Mouse (Mus musculus) heart, embryonic 16.5 days (tissue): ENCODE results near the gene Arhgef17. TPM values are rescaled to one million over a fixed set of nuclear protein-coding genes. Genes with fewer than 3 reads are reported as not detected.

Experiments
- ATAC-seq: fragments of 200-750 bp; cut with Nextera tagmentation; replicated peaks from 2 replicates; pipeline ENCODE4 v1.8.0; 2017; ENCODE audit warnings: moderate number of reproducible peaks; ENCODE audit not compliant: insufficient read depth, low FRiP score; ENCODE audit errors: extremely low read depth
- H3K27ac ChIP-seq: fragments of 300-500 bp; sonication (generic); 2 replicates; pipeline ENCODE4 v1.5.1; 2014; ENCODE audit warnings: mild to moderate bottlenecking, low read length, control low read depth, moderate library complexity
- H3K27me3 ChIP-seq: fragments of 300-500 bp; sonication (generic); 2 replicates; pipeline ENCODE4 v1.6.1; 2014; ENCODE audit warnings: low read length, mixed read lengths; ENCODE audit not compliant: control insufficient read depth, insufficient read depth
- H3K36me3 ChIP-seq: fragments of 300-500 bp; sonication (generic); 2 replicates; pipeline ENCODE4 v1.6.1; 2014; ENCODE audit not compliant: control insufficient read depth, insufficient read depth
- H3K4me1 ChIP-seq: fragments of 300-500 bp; sonication (generic); 2 replicates; pipeline ENCODE4 v1.6.1; 2014; ENCODE audit warnings: low read length, mixed read lengths; ENCODE audit not compliant: control insufficient read depth, insufficient read depth
- H3K4me2 ChIP-seq: fragments of 300-500 bp; sonication (generic); 2 replicates; pipeline ENCODE4 v1.6.1; 2014; ENCODE audit warnings: low read depth, mild to moderate bottlenecking, control low read depth, low read length
- H3K4me3 ChIP-seq: fragments of 300-500 bp; sonication (generic); 2 replicates; pipeline ENCODE4 v1.5.1; 2014; ENCODE audit warnings: mild to moderate bottlenecking, control low read depth, low read length
- H3K9ac ChIP-seq: fragments of 300-500 bp; sonication (generic); 2 replicates; pipeline ENCODE4 v1.6.1; 2014; ENCODE audit warnings: low read length, control low read depth
- H3K9me3 ChIP-seq: fragments of 300-500 bp; sonication (generic); replicated peaks from 2 replicates; pipeline ENCODE4 v1.6.1; 2016; ENCODE audit warnings: low read length; ENCODE audit not compliant: control insufficient read depth
- WGBS: fragments of 180-500 bp; shearing (Covaris S2); extraction: QIAGEN DNeasy Blood & Tissue Kit; methylation state at CpG from one replicate; pipeline ENCODE4 v1.1.7; 2014; 5-methylcytosine and 5-hydroxymethylcytosine counted together
- polyA plus RNA-seq: library from polyadenylated mRNA; unstranded; fragments of >200 nt; fragmentation: Nextera tagmentation; extraction: Ambion mirVana; gene quantifications from 2 replicates; pipeline ENCODE4 v1.2.1, GENCODE M21; 2015

Arhgef17 gene
- polyA plus RNA-seq, 1 experiment from 2014 or later: 5.1 TPM

DNA sequence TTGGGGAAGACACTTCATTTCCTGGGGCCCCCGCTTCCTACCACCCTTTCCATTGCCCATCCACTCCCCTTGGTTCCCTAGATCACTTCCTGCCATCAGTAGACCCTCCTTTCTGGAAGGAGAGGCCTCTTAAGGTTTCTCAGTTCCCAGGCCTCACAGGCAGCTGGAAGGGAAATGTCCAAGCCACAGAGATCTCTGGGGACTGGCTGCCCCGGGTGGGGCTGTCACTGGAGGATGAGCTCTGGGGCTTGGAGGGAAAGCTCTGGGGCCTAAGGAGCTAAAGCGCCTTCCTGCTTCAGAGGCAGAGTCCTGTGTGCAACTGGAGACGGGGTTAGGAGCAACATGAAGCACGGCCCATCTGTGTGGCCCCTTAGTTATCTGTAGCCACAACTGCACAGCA lies 27.3 kb downstream of the Arhgef17 start:
- ATAC-seq: no peak

DNA sequence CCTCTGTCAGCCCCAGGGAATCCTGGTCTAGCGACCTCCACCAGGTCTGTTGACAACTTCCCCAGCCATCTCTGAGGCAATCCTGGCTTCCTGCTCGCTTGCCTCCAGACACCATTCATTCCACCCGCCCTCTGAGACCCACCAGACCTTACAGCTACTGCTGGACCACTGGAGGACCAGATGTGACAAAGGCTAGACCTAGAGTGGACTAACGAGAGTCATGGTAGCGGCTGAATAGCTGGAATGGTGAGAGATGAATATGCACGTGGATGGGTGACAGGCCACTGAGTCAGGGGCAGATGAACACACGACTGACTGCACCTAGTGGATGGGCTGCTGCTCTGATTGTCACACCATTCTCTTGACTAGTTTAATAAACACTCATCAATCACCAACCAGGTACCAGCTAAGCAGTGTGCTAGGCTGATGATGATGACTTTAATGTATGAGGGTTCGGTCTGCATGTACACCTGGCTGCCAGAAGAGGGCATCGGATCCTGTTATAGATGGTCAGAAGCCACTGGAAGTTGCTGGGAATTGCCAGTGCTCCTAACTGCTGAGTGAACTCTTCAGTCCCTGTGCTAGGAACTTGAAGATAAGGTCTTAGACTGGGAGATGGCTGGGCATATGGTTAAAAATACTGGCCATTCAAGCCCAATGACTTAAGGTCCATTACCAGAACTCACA lies 29.3 kb downstream of the Arhgef17 start:
- 77% methylated on average over 9 of the region's 9 CpGs for WGBS
- Histone ChIP-seq H3K36me3 (no peaks in the 10 kb centered on the region), H3K27me3 (no peaks in the 10 kb centered on the region), H3K4me1 (peaks cover 2% of the 10 kb centered on the region), H3K9me3 (no peaks in the 10 kb centered on the region), H3K9ac (no peak overlapping the region), H3K4me3 (no peak overlapping the region), H3K27ac (no peak overlapping the region), H3K4me2 (no peak overlapping the region)
- ATAC-seq: no peak

More for the DNA sequence above, 27.3 kb downstream of the Arhgef17 start:
- no peaks in the 10 kb centered on the region for H3K36me3 ChIP-seq
- WGBS: 76% methylated on average over 5 of the region's 5 CpGs
- no peak overlapping the region for H3K4me3 ChIP-seq
- no peaks in the 10 kb centered on the region for H3K27me3 ChIP-seq
- peaks cover 11% of the 10 kb centered on the region for H3K4me1 ChIP-seq
- no peak overlapping the region for H3K9ac ChIP-seq
- no peaks in the 10 kb centered on the region for H3K9me3 ChIP-seq
- H3K27ac ChIP-seq: peak overlapping the region; percentile 28; the same call in 1 of the 2 replicates
- no peak overlapping the region for H3K4me2 ChIP-seq

DNA sequence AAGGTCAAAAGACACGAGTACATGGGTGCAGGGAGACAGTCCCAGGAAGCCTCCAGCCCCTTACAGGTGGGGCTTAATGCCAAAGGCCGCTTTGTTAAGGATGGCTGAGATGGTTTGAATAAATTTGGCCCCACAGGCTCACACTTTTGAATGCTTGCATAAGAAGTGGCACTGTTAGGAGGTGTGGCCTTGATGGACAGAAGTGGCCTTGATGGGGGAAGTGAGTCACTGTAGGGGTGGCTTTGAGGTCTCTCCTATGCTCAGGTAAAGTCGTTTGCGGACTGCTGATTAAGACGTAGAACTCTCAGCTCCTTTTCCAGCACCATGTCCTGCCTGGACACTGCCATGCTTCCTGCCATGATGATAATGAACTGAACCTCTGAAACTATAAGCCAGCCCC lies 34.1 kb downstream of the Arhgef17 start:
- no peaks in the 10 kb centered on the region for H3K36me3 ChIP-seq
- no peak overlapping the region for H3K4me3 ChIP-seq
- no peak overlapping the region for H3K27ac ChIP-seq
- ATAC-seq: no peak
- no peak overlapping the region for H3K4me2 ChIP-seq
- peaks cover 25% of the 10 kb centered on the region for H3K4me1 ChIP-seq
- no peaks in the 10 kb centered on the region for H3K27me3 ChIP-seq
- no peak overlapping the region for H3K9ac ChIP-seq
- WGBS: 75% methylated on average over 5 of the region's 5 CpGs
- H3K9me3 ChIP-seq: no peaks in the 10 kb centered on the region

DNA sequence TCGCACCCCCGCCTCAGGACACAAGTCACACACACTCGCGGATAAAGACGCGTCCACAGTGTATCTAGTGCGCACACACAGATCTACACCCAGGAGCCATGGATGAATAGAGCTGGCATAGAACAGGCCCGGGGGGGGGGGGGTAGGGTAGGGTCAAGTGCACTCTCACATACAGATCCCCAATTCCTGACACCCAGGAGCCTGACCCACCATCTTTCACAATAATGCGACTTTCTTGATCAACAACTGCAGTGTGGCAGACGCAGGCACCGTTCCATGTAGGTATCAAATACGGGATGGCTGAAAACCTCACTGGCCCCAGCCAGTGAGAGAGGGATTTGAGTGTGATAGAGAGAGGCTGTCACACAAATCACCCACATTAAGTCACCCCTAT lies 37.1 kb downstream of the Arhgef17 start:
- Histone ChIP-seq H3K4me3 (peak overlapping the region; percentile 64), H3K4me1 (peaks cover 25% of the 10 kb centered on the region), H3K27me3 (no peaks in the 10 kb centered on the region), H3K9me3 (no peaks in the 10 kb centered on the region), H3K27ac (no peak overlapping the region), H3K9ac (peak overlapping the region; percentile 80), H3K4me2 (peak overlapping the region; percentile 98), H3K36me3 (peaks cover 4% of the 10 kb centered on the region; the same call in 1 of the 2 replicates)
- no peak for ATAC-seq
- WGBS: 3% methylated on average over 12 of the region's 12 CpGs

DNA sequence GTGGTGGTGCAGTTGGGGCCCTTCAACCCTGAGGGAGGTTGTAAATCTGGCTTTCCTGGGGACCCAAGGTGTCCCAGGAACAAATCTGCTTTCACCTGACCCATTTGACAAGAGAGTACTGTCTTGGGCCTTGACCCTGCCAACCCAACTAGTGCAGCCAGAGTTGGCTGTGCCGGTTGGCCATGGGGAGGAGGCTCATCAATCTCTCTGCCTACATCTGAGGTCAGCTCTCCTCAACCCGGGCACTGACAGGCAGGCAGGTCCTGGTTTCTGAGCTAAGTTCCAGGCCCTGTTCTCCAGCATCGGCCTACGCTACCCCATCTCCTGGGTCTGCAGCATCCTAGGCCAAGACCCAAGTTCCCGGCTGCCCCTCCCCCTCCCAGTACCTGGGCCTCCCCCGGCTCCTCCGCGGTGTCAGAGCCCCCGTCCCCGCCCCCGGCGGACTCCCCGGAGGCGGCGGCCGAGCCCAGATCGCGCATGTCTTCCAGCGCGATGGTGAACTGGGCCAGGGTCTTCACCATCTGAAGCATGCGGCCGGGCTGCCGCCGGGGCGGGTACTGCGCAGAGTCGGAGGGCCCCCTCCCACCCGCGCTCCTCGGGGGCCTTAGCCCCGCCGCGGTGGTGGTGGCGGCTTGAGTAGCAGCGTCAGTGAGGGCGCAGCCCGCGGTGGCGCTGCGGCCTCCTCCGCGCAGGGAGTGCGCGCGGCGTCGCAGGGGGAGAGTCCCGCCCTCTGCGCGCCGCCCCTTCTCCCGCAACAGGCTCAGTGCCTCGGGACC lies 37.7 kb downstream of the Arhgef17 start:
- H3K27me3 ChIP-seq: no peaks in the 10 kb centered on the region
- peak; percentile 50; the same call in 1 of the 2 replicates for ATAC-seq
- H3K9ac ChIP-seq: peak overlapping the region; percentile 80
- H3K27ac ChIP-seq: no peak overlapping the region
- 7% methylated on average over 53 of the region's 53 CpGs for WGBS
- H3K36me3 ChIP-seq: peaks cover 4% of the 10 kb centered on the region; the same call in 1 of the 2 replicates
- no peaks in the 10 kb centered on the region for H3K9me3 ChIP-seq
- peak overlapping the region; percentile 64 for H3K4me3 ChIP-seq
- peaks cover 25% of the 10 kb centered on the region for H3K4me1 ChIP-seq
- H3K4me2 ChIP-seq: peak overlapping the region; percentile 98

DNA sequence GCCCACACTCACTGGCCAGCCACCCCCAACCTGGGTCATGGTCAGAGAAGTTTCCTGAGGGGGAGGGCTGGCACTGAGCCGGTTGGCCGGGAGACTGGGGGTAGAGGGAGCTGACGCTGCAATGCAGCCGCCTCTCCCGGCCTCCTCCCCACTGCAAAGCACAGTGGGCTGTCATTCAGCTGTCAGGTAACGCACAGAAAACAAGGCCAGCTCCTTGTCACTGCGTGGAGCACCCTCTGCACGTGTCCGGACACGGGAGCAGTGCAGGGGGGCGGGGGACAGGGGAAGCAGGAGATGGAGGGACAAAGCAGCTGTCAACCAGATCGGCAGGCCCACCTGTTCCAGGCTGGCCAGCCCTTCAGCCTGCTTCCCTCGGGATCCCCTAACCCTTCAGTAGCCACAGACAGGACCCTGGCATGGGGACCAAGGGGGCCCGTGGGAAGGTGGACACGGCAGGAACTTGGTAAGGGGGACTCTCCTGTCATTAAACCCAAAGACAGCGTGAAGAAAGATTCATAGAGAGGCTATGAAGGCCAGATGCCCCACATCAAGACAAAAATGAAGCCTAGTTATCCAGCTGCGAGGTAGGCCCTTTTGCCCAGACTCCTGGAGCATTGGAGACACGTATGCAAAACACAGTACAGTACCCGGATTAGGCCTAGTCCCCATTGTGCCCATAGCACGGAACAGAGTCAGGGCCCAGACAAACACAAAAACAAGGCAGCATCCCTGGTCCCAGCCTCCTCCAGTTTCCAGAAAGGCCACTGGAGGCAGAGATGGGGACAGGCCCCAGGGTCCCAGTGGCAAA lies 38.5 kb downstream of the Arhgef17 start:
- peaks cover 25% of the 10 kb centered on the region for H3K4me1 ChIP-seq
- peak overlapping the region; percentile 98; the same call in 1 of the 2 replicates for H3K4me2 ChIP-seq
- H3K9me3 ChIP-seq: no peaks in the 10 kb centered on the region
- H3K9ac ChIP-seq: peak overlapping the region; percentile 34; the same call in 1 of the 2 replicates
- no peaks in the 10 kb centered on the region for H3K27me3 ChIP-seq
- peaks cover 6% of the 10 kb centered on the region; the same call in 1 of the 2 replicates for H3K36me3 ChIP-seq
- H3K4me3 ChIP-seq: no peak overlapping the region
- peak; percentile 61 for ATAC-seq
- WGBS: 32% methylated on average over 20 of the region's 20 CpGs
- no peak overlapping the region for H3K27ac ChIP-seq

DNA sequence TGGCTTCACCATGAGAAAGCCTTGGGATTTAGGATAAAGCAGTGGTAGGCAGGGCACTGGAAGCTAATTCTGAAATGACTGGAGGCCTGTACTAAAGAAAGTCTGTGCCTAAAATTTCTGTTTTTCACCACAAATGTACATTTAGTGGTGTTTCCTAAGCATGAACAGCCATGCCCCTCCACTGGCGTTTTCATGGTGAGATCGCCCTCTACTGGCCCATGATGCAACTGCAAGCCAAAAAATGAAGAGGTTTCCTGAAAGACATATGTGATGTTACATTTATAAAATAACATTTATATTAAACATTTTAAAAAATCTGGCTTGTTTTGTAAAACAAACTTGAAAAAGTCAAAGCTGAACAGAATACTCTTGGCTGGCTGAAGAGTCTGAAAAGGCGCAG lies 45.4 kb downstream of the Arhgef17 start:
- Histone ChIP-seq H3K9ac (no peak overlapping the region), H3K27ac (no peak overlapping the region), H3K9me3 (no peaks in the 10 kb centered on the region), H3K27me3 (no peaks in the 10 kb centered on the region), H3K4me3 (no peak overlapping the region), H3K4me2 (no peak overlapping the region), H3K4me1 (no peaks in the 10 kb centered on the region), H3K36me3 (peaks cover 31% of the 10 kb centered on the region)
- ATAC-seq: no peak
- 26% methylated on average over 3 of the region's 3 CpGs for WGBS

DNA sequence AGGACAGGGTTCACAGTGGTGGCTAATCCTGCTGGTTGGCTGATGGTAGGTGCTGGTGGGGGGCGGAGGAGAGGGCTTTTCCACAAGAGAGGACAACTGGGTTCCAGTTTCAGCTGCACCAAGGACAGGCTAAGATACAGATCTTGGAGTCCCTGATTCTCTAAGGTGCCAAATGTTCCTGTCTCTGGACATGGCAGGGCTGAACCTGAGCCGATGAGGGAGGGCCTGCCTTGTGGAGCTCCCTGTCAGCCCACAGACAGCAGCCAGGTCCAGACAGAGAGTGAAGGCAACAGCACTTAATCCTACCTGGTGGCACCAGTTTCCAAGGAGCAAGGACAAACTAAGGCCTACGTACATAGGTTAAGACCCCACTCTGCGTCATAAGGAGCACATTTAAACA lies 47.4 kb downstream of the Arhgef17 start:
- no peak overlapping the region for H3K9ac ChIP-seq
- no peaks in the 10 kb centered on the region for H3K9me3 ChIP-seq
- H3K36me3 ChIP-seq: peaks cover 43% of the 10 kb centered on the region
- 0 out of 2 replicates have a peak, but pooled peaks cover 3% of the 10 kb centered on the region for H3K4me1 ChIP-seq
- WGBS: 96% methylated on average over 4 of the region's 4 CpGs
- ATAC-seq: no peak
- no peak overlapping the region for H3K4me3 ChIP-seq
- no peak overlapping the region for H3K27ac ChIP-seq
- no peaks in the 10 kb centered on the region for H3K27me3 ChIP-seq
- no peak overlapping the region for H3K4me2 ChIP-seq
